Mouse (Mus musculus) left cerebral cortex, postnatal 14 days (tissue): ENCODE results near the gene 2610318N02Rik. TPM values are rescaled to one million over a fixed set of nuclear protein-coding genes. Genes with fewer than 3 reads are reported as not detected.
"Not testable (repeated sequence)": the region's sequence is repeated elsewhere in the genome, so short reads cannot be mapped to it uniquely, and the experiment has no call there.

Experiments
- DNase-seq, 2 experiments: peaks; one replicate each; pipeline ENCODE4 v3.0.0; 2021 to 2022; ENCODE audit warnings: low spot score in 2 of 2, mixed read lengths in 1 of 2
- intact Hi-C: fragments of 180-260 bp; cut with DNase I; formaldehyde crosslinking; loops from one replicate; pipeline ENCODE4 v1.15.1; 2025
- long read RNA-seq, 2 experiments: library from polyadenylated mRNA; stranded (forward); transcript quantifications; one replicate each; pipeline ENCODE4 v2.0.0; 2021
- total RNA-seq, 2 experiments: library from RNA; stranded (reverse); gene quantifications; 2 replicates each; pipeline ENCODE4 v1.2.3; 2021

Gene 2610318N02Rik
- total RNA-seq, result 1 to 10 TPM; 2.3 to 3.0 TPM
- long read RNA-seq, experiment 1, result 0 reads
- long read RNA-seq, experiment 2, result 0 reads

DNA sequence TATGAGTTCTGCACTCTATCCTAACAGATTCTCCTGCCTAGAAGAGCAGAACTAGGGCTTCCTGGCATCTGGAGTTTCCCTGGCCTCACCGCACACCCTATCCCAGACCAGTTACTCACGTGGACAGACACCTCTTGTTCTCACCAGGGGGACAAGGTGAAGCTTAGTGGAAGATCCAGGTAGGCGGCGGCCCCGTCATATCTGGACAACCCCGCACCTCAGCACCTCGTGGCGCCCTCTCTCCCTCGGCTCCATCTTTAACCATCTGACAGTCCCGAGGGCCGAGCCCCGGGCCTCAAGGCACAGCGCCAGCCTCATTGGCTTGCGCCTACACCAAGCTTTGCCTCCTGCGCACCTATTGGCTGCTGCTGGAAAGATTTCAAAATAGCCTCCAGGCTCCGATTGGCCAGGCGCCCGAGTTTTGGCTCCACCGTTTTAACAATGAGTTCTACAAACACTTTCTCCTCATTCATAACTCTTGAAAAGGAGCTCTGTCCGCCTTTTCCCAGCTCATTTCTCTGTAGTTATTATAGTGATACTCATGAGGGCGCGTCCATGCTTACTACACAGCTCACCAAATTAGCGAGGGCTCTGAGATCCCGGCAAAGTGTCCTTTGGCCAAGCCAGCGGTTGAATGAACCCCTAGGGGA lies at the start of gene 2610318N02Rik:
2610318N02Rik (minus strand) TSS at position 297 of the 650 bp plus-strand sequence.
- DNase-seq, result peak; percentile 72 to 84
- intact Hi-C loops, result no loop called here

DNA sequence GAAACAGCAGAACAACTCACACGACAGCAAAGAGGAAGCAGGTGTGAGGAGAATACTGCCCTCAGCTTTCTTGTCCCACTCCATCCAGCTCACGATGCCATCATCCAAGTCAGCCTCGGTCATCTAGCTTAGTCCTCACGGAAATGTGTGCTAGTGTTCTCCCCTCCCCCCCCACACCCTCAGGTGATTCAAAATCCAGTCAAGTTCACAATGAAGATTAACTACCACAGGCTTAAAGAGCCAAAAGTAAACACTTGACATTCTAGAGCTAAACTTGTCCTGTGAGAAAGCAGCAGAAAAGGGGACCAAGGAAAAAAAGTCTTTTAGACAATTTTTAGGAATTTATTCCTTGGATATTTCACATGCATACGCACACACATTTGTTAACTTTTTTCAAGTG lies 43.1 kb upstream of the 2610318N02Rik start:
- no peak for DNase-seq
- intact Hi-C loops, result no loop called here

DNA sequence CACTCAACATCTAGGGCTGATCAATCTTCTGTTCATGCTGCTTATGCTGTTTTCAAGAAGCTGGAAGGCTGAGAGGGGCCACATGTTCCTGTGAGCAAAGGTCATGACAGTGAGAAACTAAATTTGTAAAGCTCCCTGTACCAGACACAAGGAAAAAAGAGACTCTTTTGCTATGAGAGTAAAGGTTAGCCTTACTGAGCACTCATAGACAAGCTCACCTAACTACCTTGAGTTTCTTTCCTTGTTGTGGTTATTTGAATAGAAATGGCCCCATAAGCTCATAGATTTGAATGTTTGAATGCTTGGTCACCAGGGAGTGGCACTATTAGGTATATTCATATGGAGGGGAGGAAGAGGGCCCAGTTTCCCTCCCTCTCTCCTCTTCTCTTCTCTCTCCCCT lies 42.2 kb upstream of the 2610318N02Rik start:
- no peak for DNase-seq
- intact Hi-C loops, result no loop called here

DNA sequence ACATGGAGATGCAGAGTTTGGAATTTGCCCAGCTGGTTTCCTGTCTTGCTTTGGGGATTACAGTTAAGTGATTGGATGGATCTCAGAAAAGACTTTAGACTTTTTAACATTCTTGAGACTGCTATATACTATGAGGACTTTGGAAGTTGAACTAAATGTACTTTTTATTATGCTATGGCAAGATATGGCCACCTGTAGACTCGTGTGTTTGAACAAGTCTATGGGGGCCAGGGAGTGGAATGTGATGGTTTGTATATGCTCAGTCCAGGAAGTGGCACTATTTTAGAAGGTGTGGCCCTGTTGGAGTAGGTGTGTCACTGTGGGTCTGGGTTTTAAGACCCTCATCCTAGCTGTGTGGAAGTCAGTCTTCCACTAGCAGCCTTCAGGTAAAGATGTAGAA lies 40.5 kb upstream of the 2610318N02Rik start:
- intact Hi-C loops, DNase-seq: not testable (repeated sequence)

DNA sequence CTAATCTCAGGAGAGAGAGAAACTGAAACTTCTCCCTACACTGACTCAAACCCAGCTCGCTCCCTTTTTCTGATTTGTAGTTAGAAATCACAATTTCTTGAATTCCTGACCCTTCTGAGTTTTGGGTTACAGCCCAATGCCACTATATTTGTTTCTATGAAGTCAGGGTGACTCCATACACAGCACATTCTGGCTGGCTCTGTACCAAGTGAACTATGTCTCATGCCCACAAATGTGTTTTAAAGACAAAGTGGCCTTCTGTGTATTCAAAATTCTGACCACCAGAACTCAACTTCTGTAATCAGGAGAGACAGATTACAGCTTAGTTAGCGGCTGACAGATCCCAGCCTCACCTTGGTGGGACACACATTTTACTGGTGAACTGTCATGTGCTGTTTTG lies 29.4 kb upstream of the 2610318N02Rik start:
- intact Hi-C loops, result loop anchor here (5.0 kb wide), 1 partner anchor 48 kb away; the partner anchor contains the start of gene Ube2l3
- DNase-seq, result no peak

DNA sequence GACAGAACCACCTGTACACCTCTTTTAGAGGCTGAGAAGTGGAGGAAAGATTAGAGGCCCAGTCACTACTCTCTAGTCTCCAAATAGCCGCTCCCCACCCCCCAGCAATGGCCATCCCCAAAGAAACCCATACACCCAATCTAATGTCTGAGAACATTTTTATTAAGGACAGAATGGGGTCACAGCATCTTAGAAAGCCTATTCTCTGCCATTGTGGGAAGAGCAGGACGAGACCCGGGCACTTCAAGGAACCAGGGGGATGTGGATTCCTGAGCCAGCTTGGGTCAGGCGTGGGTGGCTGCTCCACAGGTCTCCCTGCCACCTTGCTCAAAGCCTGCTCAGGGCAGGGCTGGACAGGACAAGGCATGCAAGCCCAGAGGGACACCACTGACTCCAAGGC lies 26.9 kb upstream of the 2610318N02Rik start:
- intact Hi-C loops, result loop anchor here (5.0 kb wide), 1 partner anchor 50 kb away; the partner anchor contains the start of gene Ube2l3

GRCm38 (mm10) chr16:17150520-17151258 lies 25.7 kb upstream of the 2610318N02Rik start:
- intact Hi-C loops, result loop anchor here (5.0 kb wide), 1 partner anchor 52 kb away; the partner anchor contains the start of gene Ube2l3

More for the DNA sequence above, 26.9 kb upstream of the 2610318N02Rik start:
- no peak for DNase-seq

GRCm38 (mm10) chr16:17148084-17148483 lies 23.1 kb upstream of the 2610318N02Rik start:
- intact Hi-C loops, result no loop called here
- peak in 1 of 2 experiments; percentile 23 for DNase-seq

More at GRCm38 (mm10) chr16:17150520-17151258, 25.7 kb upstream of the 2610318N02Rik start:
- no peak for DNase-seq

- intact Hi-C loops, result no loop called here
Observed at GRCm38 (mm10) chr16:17147391-17147929, 22.5 kb upstream of the 2610318N02Rik start.

DNA sequence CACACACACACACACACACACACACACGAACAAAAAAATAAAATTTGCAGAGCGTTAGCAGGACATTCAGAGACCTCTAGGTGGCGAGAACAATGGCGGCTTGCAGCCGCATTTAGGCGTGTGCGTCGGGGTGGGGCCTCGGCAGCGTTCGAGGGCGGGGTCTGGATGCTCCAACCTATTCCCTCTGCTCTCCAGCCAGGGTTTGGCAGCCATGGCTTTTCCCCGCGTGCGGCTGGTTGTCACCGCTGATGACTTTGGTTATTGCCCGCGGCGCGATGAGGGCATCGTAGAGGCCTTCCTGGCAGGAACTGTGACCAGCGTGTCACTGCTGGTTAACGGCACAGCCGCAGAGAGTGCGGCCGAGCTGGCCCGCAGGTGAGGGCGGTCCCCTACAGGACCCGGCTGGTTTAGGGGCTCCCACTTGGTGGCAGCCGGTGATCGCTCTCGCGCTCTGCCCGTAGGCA lies 21.8 kb upstream of the 2610318N02Rik start, which contains the start of gene Ccdc116:
Ccdc116 (minus strand) TSS at position 458 of the 464 bp plus-strand sequence.
- intact Hi-C loops, result no loop called here
- peak; percentile 82 to 87 for DNase-seq

More at GRCm38 (mm10) chr16:17147391-17147929, 22.5 kb upstream of the 2610318N02Rik start:
- peak; percentile 53 to 60 for DNase-seq

GRCm38 (mm10) chr16:17144339-17144738 lies 19.4 kb upstream of the 2610318N02Rik start, which contains the start of gene Ydjc:
TSS of gene Ydjc (plus strand) at chr16:17144621.
- intact Hi-C loops, result no loop called here

GRCm38 (mm10) chr16:17137355-17137754 lies 12.4 kb upstream of the 2610318N02Rik start:
- intact Hi-C loops, result no loop called here
- DNase-seq, result no peak

More at GRCm38 (mm10) chr16:17144339-17144738, 19.4 kb upstream of the 2610318N02Rik start, which contains the start of gene Ydjc:
- DNase-seq, result no peak

GRCm38 (mm10) chr16:17132906-17133200 lies 7.9 kb upstream of the 2610318N02Rik start:
- intact Hi-C loops, result loop anchor here (5.0 kb wide), 1 partner anchor 144 kb away; the partner anchor contains the start of gene Tmem191c
- DNase-seq, result no peak

- intact Hi-C loops, result loop anchor here (5.0 kb wide), 1 partner anchor 145 kb away; the partner anchor contains the start of gene Tmem191c
- peak; percentile 98 for DNase-seq
Observed at GRCm38 (mm10) chr16:17132089-17132905, 7.3 kb upstream of the 2610318N02Rik start, which contains the start of gene Sdf2l1. TSS of gene Sdf2l1 (minus strand) at chr16:17132383.

DNA sequence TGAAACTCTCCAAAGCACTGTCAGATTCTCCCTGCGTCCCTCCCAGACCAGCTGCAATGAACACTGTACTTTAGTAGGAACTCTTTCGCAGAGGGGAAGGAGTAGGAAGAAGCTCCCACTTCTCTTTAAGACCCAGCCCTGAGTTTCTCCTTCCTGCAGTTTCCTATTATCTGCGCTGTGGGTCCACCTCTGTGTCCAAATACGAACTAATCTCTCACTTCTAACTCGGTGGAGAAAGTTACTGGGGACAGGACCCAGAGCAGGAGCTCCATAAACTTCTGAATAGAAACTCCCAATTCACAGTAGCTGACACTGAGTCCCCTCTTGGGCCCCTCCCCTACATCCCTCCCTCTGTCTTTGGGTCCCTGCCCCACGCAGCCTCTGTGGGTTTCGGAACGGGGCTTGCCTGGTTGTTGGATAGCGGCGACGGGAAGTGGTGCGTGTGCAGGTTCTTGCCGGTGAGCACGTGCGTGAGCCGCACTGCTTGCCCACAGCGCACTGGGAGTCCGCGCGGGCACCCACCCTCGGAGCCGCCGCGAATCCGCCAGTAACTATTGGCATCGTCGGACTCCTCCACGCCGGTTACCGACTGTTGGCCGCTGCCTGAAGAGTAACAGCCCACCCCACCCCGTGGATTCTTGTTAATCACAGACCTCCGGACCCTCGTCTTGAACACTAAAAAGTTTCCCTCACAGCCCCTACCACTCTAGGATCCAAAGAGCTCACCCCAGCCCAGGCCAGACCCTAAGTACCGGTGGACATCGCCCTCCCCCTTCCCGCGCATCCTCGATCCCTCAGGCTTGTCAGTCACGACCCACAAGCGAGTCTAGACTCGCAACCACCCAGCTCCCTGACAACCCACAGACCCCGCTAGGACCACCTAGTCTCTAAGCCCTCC lies 6.5 kb upstream of the 2610318N02Rik start:
- no peak for DNase-seq
- intact Hi-C loops, result loop anchor here (5.0 kb wide), 1 partner anchor 146 kb away; the partner anchor contains the start of gene Tmem191c

DNA sequence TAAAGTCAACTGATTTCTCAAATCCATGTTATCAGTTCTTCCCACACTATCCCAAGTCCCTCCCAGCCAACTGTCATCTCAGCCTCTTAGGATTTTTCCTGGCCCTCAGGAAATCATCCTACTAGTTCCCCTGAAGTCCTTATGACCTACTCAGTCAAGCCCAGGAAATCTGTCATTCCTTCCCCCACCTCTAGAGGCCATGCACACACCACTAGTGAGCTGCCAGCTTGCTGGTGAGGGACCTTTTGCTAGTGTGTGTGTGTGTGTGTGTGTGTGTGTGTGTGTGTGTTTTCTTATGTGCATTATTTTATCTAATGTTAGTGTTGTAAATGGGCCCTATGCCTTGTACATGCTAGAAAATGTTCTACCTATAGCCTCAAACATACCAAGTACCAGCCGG lies 2.3 kb upstream of the 2610318N02Rik start:
- intact Hi-C loops, result loop anchor here (2.0 kb wide), 1 partner anchor 82 kb away; the partner anchor contains the start of gene Rimbp3
- DNase-seq, result peak; percentile 56 to 65

- intact Hi-C loops, result no loop called here
- DNase-seq, result no peak
Observed at GRCm38 (mm10) chr16:17124119-17124870, 672 bp downstream of the 2610318N02Rik start.
